Mouse (Mus musculus) mesoderm, embryonic 11.5 days (tissue): Measurements from ENCODE around the gene Ccdc36.

Source experiments
- DNase-seq: peaks from one replicate; pipeline ENCODE4 v3.0.0-alpha.2; 2012; ENCODE audit warnings: low read depth, low spot score

Ccdc36 gene

DNA sequence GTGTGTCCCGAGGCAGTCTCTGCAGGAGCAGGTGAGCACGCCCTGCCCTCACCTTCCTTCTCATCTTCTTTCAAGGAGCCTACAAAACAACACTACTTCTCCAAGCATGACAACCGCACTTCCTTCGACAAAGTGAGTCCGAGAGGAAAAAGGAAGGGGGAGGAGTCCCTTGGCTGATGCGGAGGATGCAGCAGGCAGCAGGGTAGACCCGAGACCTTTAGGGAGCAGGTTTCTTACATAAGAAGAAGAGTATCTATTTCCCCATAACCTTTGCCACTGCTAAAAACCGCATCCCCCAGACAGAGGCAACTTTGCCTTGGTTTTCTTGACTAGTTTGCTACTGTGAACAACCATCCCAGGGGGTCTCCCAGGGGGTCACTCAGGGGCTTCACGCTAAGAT lies 16.8 kb upstream of the Ccdc36 start:
- no peak for DNase-seq

GRCm38 (mm10) chr9:108441236-108441919 lies 13.1 kb upstream of the Ccdc36 start:
- no peak for DNase-seq

DNA sequence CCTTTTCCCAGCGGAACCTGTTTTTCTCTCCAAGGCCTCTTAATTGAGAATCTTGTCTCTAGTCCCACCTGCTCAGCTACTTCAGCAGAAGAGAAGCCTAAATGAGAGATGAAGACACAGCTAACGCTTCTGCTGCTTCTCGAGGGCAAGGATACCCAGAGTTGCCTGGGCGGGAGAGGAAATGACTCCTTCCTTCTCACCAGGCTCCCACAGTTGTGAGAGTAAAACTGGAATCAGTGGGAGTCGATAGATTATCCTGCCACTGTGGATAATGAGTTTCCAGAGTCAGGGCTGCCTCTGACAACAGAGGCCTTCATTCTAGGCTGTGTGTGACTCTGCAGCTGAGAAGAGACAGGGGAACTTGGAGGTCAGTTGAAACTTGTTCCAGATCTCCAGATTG lies 12.2 kb upstream of the Ccdc36 start:
- no peak for DNase-seq

DNA sequence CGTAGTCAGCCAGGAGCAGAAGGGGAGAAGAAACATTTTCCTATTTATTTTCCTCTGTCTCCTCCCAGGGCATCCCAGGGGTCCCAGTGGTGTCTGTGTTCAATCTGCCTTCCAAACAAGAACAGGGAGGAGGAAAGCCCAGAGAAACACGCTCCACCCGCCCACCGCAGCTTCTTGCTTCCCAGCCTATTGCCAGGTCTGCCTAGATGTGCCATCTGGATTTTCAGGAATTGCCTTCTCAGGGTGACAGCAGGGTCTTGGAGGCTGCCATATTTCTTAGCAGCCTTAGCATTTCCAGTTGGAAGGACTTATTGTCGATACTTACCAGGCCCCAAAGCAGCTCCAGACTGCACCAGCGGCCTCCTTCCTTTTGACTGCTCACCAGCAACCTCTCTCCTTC lies 10.9 kb upstream of the Ccdc36 start:
- DNase-seq = no peak

DNA sequence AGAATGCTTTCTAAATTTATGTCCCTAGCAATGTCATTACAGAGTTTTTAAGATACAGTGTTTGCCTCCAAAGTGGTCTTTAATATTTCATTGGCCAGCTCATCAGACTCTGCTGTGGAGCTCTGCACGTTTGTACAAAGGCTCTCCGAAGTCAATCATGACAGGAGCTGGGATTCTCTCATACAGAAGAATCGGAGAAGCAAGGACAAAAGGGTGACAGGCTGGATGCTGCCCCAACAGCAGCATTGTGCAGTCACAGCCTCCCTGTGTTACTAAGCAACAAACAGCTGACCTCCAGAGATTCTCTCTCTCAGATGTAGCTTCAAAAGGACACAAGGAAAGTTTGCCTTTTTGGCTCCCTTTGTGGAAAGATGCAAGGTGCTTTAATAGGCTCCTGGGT lies 7.9 kb upstream of the Ccdc36 start, which contains the start of gene BC048562:
Gene BC048562 (plus strand): TSS at position 301 of the 400 bp plus-strand sequence.
- DNase-seq = no peak

DNA sequence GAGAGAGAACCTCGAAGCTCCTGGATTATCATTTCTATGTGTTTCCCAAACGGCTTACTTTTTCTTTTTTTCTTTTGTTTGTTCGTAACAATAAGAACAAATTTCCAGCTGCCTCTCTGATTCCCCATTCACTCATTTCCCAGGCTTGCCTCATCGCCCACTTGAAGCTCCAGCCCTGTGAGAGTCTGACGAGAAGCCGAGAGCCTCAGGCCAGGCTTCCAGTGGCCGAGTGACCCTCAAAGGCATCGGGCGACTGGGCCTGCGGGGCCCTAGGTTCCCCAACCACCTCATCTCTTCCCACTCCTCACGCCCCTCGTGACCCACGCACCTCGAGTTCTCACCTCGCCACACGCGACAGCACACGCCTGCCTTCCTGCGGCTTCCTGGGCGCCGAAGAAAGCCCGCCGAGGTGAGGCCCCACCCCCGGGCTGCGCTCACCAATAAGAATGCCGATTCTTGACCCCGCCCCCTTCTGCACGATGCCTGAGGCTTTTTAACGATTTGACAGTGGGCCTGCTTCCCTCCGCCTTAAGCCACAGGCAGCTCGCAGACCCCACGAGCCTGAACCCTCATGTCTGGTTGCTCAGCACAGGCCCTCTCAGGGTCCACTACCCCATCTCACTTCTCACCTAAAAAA lies 3.3 kb upstream of the Ccdc36 start:
- DNase-seq = peak; percentile 54

- DNase-seq = no peak
Measured at GRCm38 (mm10) chr9:108412221-108412620, 16.1 kb downstream of the Ccdc36 start.

GRCm38 (mm10) chr9:108411381-108411942 lies 16.8 kb downstream of the Ccdc36 start:
- DNase-seq = no peak

- DNase-seq = no peak
Measured at GRCm38 (mm10) chr9:108409535-108409934, 18.7 kb downstream of the Ccdc36 start.

- no peak for DNase-seq
Measured at GRCm38 (mm10) chr9:108404451-108404850, 23.8 kb downstream of the Ccdc36 start.

GRCm38 (mm10) chr9:108403081-108403480 lies 25.2 kb downstream of the Ccdc36 start:
- no peak for DNase-seq

DNA sequence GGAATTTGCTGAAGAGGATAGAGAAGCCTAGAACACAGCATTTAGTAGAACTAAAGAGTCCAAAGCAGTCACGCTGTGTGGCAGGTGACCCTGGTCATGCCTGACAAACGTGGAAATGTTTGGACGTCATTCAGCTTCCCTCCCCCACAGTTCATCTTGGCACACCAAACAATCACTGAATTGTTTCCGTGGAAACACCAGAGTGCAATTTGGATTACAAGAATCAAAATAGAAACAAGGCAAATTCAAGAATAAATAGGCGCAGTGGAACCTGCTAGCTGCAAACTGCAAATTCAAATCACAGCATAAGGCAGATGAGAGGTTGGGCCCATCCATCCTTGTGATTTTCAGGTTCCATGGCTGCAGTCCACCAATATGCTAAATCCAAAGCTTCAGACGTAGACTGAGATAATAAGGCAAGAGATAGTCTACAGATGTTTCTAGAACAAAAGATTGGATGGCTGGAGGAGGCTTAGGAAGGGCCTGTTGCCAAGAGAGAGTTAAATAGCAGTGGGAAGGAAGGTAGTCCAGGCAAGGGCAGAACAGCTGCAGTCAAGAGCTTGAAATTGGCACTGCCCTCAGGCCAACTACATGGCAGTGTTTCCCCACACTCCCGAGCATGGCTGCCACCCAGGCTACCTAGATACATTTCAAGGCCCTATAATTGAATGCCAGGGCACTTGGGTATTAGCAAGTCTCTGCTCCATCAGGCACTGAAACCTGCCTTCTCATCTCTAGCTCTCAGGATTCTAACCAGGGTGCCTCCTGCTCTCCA lies 26.9 kb downstream of the Ccdc36 start:
- no peak for DNase-seq

GRCm38 (mm10) chr9:108398324-108398723 lies 30.0 kb downstream of the Ccdc36 start:
- no peak for DNase-seq

DNA sequence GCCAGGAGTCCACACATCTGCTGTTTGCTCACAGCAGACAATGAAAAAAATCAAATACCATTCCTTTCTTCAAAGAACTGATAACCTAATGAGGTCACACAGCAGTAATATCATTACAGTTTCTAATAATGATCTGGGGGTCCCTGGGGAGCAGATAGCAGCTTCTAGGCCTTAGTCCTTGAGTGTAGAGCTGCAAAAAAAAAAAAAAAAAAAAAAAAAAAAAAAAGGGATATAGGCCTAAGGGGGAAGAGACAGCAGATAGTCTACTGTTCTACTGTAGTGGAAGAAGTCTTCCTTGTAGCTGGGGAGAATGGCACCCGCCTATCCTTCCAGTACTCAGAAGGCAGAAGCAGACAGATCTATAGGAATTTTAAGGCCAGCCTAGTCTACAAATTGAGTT lies 32.9 kb downstream of the Ccdc36 start:
- DNase-seq = no peak

- no peak for DNase-seq
Measured at GRCm38 (mm10) chr9:108394191-108394590, 34.1 kb downstream of the Ccdc36 start.

DNA sequence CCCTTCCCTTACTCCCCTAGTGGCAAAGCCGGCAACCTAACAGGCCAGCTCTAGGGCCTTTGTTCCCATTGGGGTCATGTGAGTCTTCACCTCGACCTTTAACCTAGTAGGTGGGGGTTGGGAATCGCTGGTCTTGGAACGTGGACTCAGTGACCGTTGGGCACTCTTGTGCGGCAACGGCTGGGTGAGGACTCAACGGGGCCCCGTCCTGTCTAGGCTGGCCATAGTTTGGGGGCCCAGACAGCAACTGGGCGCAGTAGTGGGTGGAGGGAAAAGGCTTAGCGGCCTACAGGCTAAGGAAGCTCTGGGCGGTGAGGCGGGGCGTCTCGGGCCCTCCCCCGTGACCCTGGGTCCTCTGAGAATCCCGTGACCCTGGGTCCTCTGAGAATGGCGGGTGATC lies 35.6 kb downstream of the Ccdc36 start, which contains the start of gene 1700102P08Rik:
Gene 1700102P08Rik (plus strand): TSS at position 130 of the 400 bp plus-strand sequence.
- peak; percentile 12 for DNase-seq

- no peak for DNase-seq
Measured at GRCm38 (mm10) chr9:108389220-108389619, 39.1 kb downstream of the Ccdc36 start.

GRCm38 (mm10) chr9:108388601-108389000 lies 39.7 kb downstream of the Ccdc36 start:
- DNase-seq = no peak

GRCm38 (mm10) chr9:108386816-108387215 lies 41.5 kb downstream of the Ccdc36 start:
- DNase-seq = no peak

DNA sequence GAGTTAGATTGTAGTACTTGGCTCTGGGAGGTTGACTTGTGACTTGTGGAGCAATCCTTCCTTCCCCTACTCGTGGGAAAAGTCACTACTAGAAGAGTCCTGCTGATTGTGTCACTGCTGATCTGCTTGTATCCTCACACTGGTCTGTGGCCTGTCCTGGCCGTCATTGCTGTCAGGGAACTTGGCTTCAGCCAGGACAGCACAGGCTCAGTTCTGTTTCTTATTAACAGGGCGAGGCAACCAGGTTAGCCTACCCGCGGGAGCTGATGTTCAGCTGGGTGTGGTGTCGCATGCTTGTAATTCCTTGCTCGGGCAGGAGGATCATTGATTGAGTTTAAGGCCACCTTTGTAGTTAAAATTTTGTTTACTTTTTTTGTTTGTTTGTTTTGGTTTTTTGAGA lies 43.3 kb downstream of the Ccdc36 start:
- DNase-seq = no peak

DNA sequence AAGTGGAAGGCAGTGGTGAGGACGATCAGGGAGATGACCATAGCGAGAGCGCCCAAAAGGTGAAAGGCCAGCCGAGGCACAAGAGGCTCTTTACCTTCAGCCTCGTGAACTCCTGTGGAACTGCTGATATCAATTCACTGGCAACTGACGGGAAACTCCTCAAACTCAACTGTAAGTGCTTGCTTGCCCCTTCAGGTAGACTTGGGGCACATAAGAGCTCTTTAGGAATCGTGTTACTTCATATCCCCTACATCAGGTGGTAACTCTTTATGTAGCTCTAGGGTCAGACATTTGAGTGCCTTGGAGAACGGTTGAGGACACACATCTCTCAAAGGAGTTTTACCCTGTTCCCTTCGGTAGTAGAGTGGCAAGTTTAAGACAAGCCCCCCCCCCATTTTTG lies 46.9 kb downstream of the Ccdc36 start:
- no peak for DNase-seq

DNA sequence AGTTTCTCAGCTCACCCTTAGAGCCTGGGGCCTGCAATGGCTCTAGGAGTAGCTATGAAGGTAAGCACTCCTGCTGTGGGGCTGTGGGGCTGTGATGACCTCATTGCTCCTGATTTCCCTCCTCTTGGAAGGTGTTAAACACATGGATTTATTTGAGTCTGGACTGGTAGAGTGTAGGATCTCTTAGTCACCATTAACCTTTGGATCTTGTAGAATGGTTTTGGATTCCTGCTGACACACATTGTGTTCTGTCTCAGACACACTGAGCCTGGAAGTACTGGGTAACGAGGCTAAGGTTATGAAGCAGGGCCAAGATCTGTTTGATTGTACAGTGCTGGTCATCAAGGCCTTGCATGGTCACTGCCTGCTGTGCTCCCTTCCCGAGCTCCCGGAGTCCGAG lies 49.0 kb downstream of the Ccdc36 start:
- no peak for DNase-seq
